Mouse (Mus musculus) hindbrain, embryonic 10.5 days (tissue): ENCODE data around the gene Slc25a22. TPM values are rescaled to one million over a fixed set of nuclear protein-coding genes. Genes with fewer than 3 reads are reported as not detected.

ENCODE experiments used
- DNase-seq: peaks from one replicate; pipeline ENCODE4 v3.0.0-alpha.2; 2017; ENCODE audit warnings: low spot score
- H3K27ac ChIP-seq: fragments of 300-500 bp; sonication (generic); 2 replicates; pipeline ENCODE4 v1.5.1; 2016; ENCODE audit warnings: mild to moderate bottlenecking, moderate library complexity
- H3K27me3 ChIP-seq: fragments of 300-500 bp; sonication (generic); 2 replicates; pipeline ENCODE4 v1.6.1; 2016; ENCODE audit warnings: mild to moderate bottlenecking; ENCODE audit not compliant: poor library complexity, insufficient read depth, severe bottlenecking
- H3K36me3 ChIP-seq: fragments of 300-500 bp; sonication (generic); 2 replicates; pipeline ENCODE4 v1.6.1; 2016; ENCODE audit warnings: mild to moderate bottlenecking, moderate library complexity
- H3K4me1 ChIP-seq: fragments of 300-500 bp; sonication (generic); replicated peaks from 2 replicates; pipeline ENCODE4 v1.6.1; 2016; ENCODE audit warnings: mild to moderate bottlenecking
- H3K4me3 ChIP-seq: fragments of 300-500 bp; sonication (generic); 2 replicates; pipeline ENCODE4 v1.5.1; 2016; ENCODE audit warnings: mild to moderate bottlenecking, moderate library complexity
- H3K9me3 ChIP-seq: fragments of 300-500 bp; sonication (generic); 2 replicates; pipeline ENCODE4 v1.6.1; 2016; ENCODE audit warnings: mild to moderate bottlenecking, moderate library complexity
- WGBS: fragments of 180-500 bp; shearing (Covaris S2); methylation state at CpG from one replicate; pipeline ENCODE4 v1.1.7; 2016; 5-methylcytosine and 5-hydroxymethylcytosine counted together
- polyA plus RNA-seq: library from polyadenylated mRNA; unstranded; fragments of >200 nt; fragmentation: Nextera tagmentation; extraction: Ambion mirVana; gene quantifications from 2 replicates; pipeline ENCODE4 v1.2.1, GENCODE M21; 2016

The Slc25a22 gene
- polyA plus RNA-seq, 1 experiment from 2014 or later: 55.6 TPM

- Histone ChIP-seq H3K27me3 (peaks cover 39% of the 10 kb centered on the region), H3K9me3 (no peaks in the 10 kb centered on the region), H3K4me1 (peaks cover 70% of the 10 kb centered on the region), H3K27ac (peak overlapping the region; percentile 23; the same call in 1 of the 2 replicates), H3K4me3 (no peak overlapping the region), H3K36me3 (peaks cover 2% of the 10 kb centered on the region)
- no peak for DNase-seq
- WGBS: 65% methylated on average over 4 of the region's 4 CpGs
Measured at GRCm38 (mm10) chr7:141477578-141478269, 40.0 kb upstream of the Slc25a22 start.

GRCm38 (mm10) chr7:141476981-141477370 is 39.3 kb upstream of the Slc25a22 start:
- WGBS: 20% methylated on average over 7 of the region's 7 CpGs
- no peaks in the 10 kb centered on the region for H3K9me3 ChIP-seq
- H3K27ac ChIP-seq: peak overlapping the region; percentile 99
- peaks cover 31% of the 10 kb centered on the region for H3K27me3 ChIP-seq
- peaks cover 10% of the 10 kb centered on the region for H3K36me3 ChIP-seq
- peak overlapping the region; percentile 65 for H3K4me3 ChIP-seq
- H3K4me1 ChIP-seq: peaks cover 63% of the 10 kb centered on the region
- no peak for DNase-seq

GRCm38 (mm10) chr7:141476226-141476980 is 38.7 kb upstream of the Slc25a22 start:
- Histone ChIP-seq H3K4me3 (peak overlapping the region; percentile 65), H3K36me3 (peaks cover 16% of the 10 kb centered on the region), H3K27ac (peak overlapping the region; percentile 99), H3K27me3 (peaks cover 26% of the 10 kb centered on the region), H3K4me1 (peaks cover 58% of the 10 kb centered on the region), H3K9me3 (no peaks in the 10 kb centered on the region)
- WGBS: 6% methylated on average over 17 of the region's 17 CpGs
- DNase-seq: peak; percentile 70

GRCm38 (mm10) chr7:141475805-141476158 is 38.1 kb upstream of the Slc25a22 start:
- 3% methylated on average over 12 of the region's 12 CpGs for WGBS
- no peak for DNase-seq
- H3K27ac ChIP-seq: peak overlapping the region; percentile 99
- H3K36me3 ChIP-seq: peaks cover 22% of the 10 kb centered on the region
- no peaks in the 10 kb centered on the region for H3K9me3 ChIP-seq
- H3K4me3 ChIP-seq: peak overlapping the region; percentile 65
- H3K4me1 ChIP-seq: peaks cover 51% of the 10 kb centered on the region
- H3K27me3 ChIP-seq: peaks cover 26% of the 10 kb centered on the region

- Histone ChIP-seq H3K27me3 (peaks cover 26% of the 10 kb centered on the region), H3K36me3 (peaks cover 28% of the 10 kb centered on the region), H3K9me3 (no peaks in the 10 kb centered on the region), H3K27ac (peak within 1 kb of the TSS; percentile 99), H3K4me1 (peaks cover 51% of the 10 kb centered on the region), H3K4me3 (peak within 1 kb of the TSS; percentile 65)
- under 1% methylated on average over 87 of the region's 87 CpGs for WGBS
- DNase-seq: peak; percentile 90
Measured at GRCm38 (mm10) chr7:141475011-141475804, 37.5 kb upstream of the Slc25a22 start, which contains the start of the genes Polr2l and Tspan4. Gene Polr2l, minus strand, starts transcription at chr7:141475132. Gene Tspan4, plus strand, starts transcription at chr7:141475240.

- no peaks in the 10 kb centered on the region for H3K9me3 ChIP-seq
- H3K4me3 ChIP-seq: peak overlapping the region; percentile 65
- H3K4me1 ChIP-seq: peaks cover 62% of the 10 kb centered on the region
- peak overlapping the region; percentile 99; the same call in 1 of the 2 replicates for H3K27ac ChIP-seq
- WGBS: 12% methylated on average over 5 of the region's 5 CpGs
- no peak for DNase-seq
- H3K36me3 ChIP-seq: peaks cover 38% of the 10 kb centered on the region
- peaks cover 26% of the 10 kb centered on the region for H3K27me3 ChIP-seq
Measured at GRCm38 (mm10) chr7:141474160-141474559, 36.5 kb upstream of the Slc25a22 start.

GRCm38 (mm10) chr7:141472763-141473162 is 35.1 kb upstream of the Slc25a22 start:
- Histone ChIP-seq H3K4me1 (peaks cover 69% of the 10 kb centered on the region), H3K9me3 (no peaks in the 10 kb centered on the region), H3K4me3 (no peak overlapping the region), H3K27me3 (peaks cover 20% of the 10 kb centered on the region), H3K36me3 (peaks cover 39% of the 10 kb centered on the region), H3K27ac (no peak overlapping the region)
- no peak for DNase-seq
- 86% methylated on average over 6 of the region's 6 CpGs for WGBS

- Histone ChIP-seq H3K27ac (no peak overlapping the region), H3K4me1 (peaks cover 69% of the 10 kb centered on the region), H3K36me3 (peaks cover 39% of the 10 kb centered on the region), H3K4me3 (no peak overlapping the region), H3K9me3 (no peaks in the 10 kb centered on the region), H3K27me3 (peaks cover 18% of the 10 kb centered on the region)
- WGBS: 82% methylated on average over 6 of the region's 6 CpGs
- DNase-seq: no peak
Measured at GRCm38 (mm10) chr7:141472226-141472625, 34.5 kb upstream of the Slc25a22 start.

- Histone ChIP-seq H3K4me3 (no peak overlapping the region), H3K36me3 (peaks cover 39% of the 10 kb centered on the region), H3K4me1 (peaks cover 67% of the 10 kb centered on the region), H3K27ac (no peak overlapping the region), H3K9me3 (no peaks in the 10 kb centered on the region), H3K27me3 (peaks cover 17% of the 10 kb centered on the region)
- no peak for DNase-seq
- 91% methylated on average over 1 of the region's 1 CpGs for WGBS
Measured at GRCm38 (mm10) chr7:141471236-141471635, 33.5 kb upstream of the Slc25a22 start.

GRCm38 (mm10) chr7:141470637-141470944 is 32.9 kb upstream of the Slc25a22 start:
- 96% methylated on average over 10 of the region's 10 CpGs for WGBS
- Histone ChIP-seq H3K4me1 (peaks cover 65% of the 10 kb centered on the region), H3K36me3 (peaks cover 39% of the 10 kb centered on the region), H3K27ac (no peak overlapping the region), H3K4me3 (no peak overlapping the region), H3K9me3 (no peaks in the 10 kb centered on the region), H3K27me3 (peaks cover 17% of the 10 kb centered on the region)
- no peak for DNase-seq

GRCm38 (mm10) chr7:141469901-141470636 is 32.4 kb upstream of the Slc25a22 start:
- Histone ChIP-seq H3K27me3 (peaks cover 21% of the 10 kb centered on the region), H3K4me1 (peaks cover 65% of the 10 kb centered on the region), H3K9me3 (no peaks in the 10 kb centered on the region), H3K36me3 (peaks cover 39% of the 10 kb centered on the region), H3K4me3 (peak overlapping the region; percentile 80; the same call in 1 of the 2 replicates), H3K27ac (peak overlapping the region; percentile 93; the same call in 1 of the 2 replicates)
- DNase-seq: no peak
- 90% methylated on average over 18 of the region's 18 CpGs for WGBS

- Histone ChIP-seq H3K27ac (peak overlapping the region; percentile 93), H3K36me3 (peaks cover 39% of the 10 kb centered on the region), H3K4me3 (peak overlapping the region; percentile 80), H3K4me1 (peaks cover 70% of the 10 kb centered on the region), H3K9me3 (no peaks in the 10 kb centered on the region), H3K27me3 (peaks cover 28% of the 10 kb centered on the region)
- 76% methylated on average over 6 of the region's 6 CpGs for WGBS
- DNase-seq: no peak
Measured at GRCm38 (mm10) chr7:141469352-141469751, 31.7 kb upstream of the Slc25a22 start.
